Mouse (Mus musculus): ENCODE data around the gene BC147527.
"Not testable (repeated sequence)": the region's sequence is repeated elsewhere in the genome, so short reads cannot be mapped to it uniquely, and the experiment has no call there.

BC147527 gene

GRCm38 (mm10) chr13:120299991-120300442 lies at the start of gene BC147527:
Gene BC147527 (plus strand): TSS chr13:120300392.
- no peak for TF ChIP-seq NANOG (IDR thresholded peaks at IDR 0.05; ENCODE audit: borderline replicate concordance, low read length)
- no peak for TF ChIP-seq POU5F1 (IDR thresholded peaks at IDR 0.05; ENCODE audit: borderline replicate concordance, low read length)
- TF ChIP-seq CTCF (conservative IDR thresholded peaks at IDR 0.05; ENCODE audit: low read length) = no peak
- Histone ChIP-seq H3K36me3 (ENCODE audit: insufficient read depth, low read length) (no peaks in the 10 kb centered on the region), H3K4me1 (replicated peaks; ENCODE audit: low read depth, low read length) (no peaks in the 10 kb centered on the region), H3K4me3 (replicated peaks; ENCODE audit: low read length) (no peak within 1 kb of the TSS), H3K27me3 (ENCODE audit: insufficient read depth, low read length) (no peaks in the 10 kb centered on the region), H3K9me3 (ENCODE audit: low read length) (no peaks in the 10 kb centered on the region)

GRCm38 (mm10) chr13:120251208-120251924 lies 48.8 kb upstream of the BC147527 start:
- H3K36me3 ChIP-seq (ENCODE audit: insufficient read depth, low read length); H3K4me1 ChIP-seq (replicated peaks; ENCODE audit: low read depth, low read length); H3K9me3 ChIP-seq (ENCODE audit: low read length); H3K27me3 ChIP-seq (ENCODE audit: insufficient read depth, low read length); H3K4me3 ChIP-seq (replicated peaks; ENCODE audit: low read length): not testable (repeated sequence)

- H3K4me1 ChIP-seq (replicated peaks; ENCODE audit: low read depth, low read length); H3K27me3 ChIP-seq (ENCODE audit: insufficient read depth, low read length); H3K4me3 ChIP-seq (replicated peaks; ENCODE audit: low read length); H3K36me3 ChIP-seq (ENCODE audit: insufficient read depth, low read length); H3K9me3 ChIP-seq (ENCODE audit: low read length): not testable (repeated sequence)
Measured at GRCm38 (mm10) chr13:120258817-120259658, 41.2 kb upstream of the BC147527 start.

- H3K36me3 ChIP-seq (ENCODE audit: insufficient read depth, low read length); H3K27me3 ChIP-seq (ENCODE audit: insufficient read depth, low read length); H3K4me1 ChIP-seq (replicated peaks; ENCODE audit: low read depth, low read length); H3K4me3 ChIP-seq (replicated peaks; ENCODE audit: low read length); H3K9me3 ChIP-seq (ENCODE audit: low read length): not testable (repeated sequence)
Measured at GRCm38 (mm10) chr13:120259718-120260117, 40.5 kb upstream of the BC147527 start.

- not testable (repeated sequence) for H3K9me3 ChIP-seq (ENCODE audit: low read length); H3K27me3 ChIP-seq (ENCODE audit: insufficient read depth, low read length); H3K4me3 ChIP-seq (replicated peaks; ENCODE audit: low read length); H3K4me1 ChIP-seq (replicated peaks; ENCODE audit: low read depth, low read length); H3K36me3 ChIP-seq (ENCODE audit: insufficient read depth, low read length)
Measured at GRCm38 (mm10) chr13:120262870-120263269, 37.3 kb upstream of the BC147527 start, which contains the start of gene AF067061. Gene AF067061 (plus strand): TSS chr13:120263114.

- H3K36me3 ChIP-seq (ENCODE audit: insufficient read depth, low read length); H3K4me1 ChIP-seq (replicated peaks; ENCODE audit: low read depth, low read length); H3K27me3 ChIP-seq (ENCODE audit: insufficient read depth, low read length); H3K9me3 ChIP-seq (ENCODE audit: low read length); H3K4me3 ChIP-seq (replicated peaks; ENCODE audit: low read length): not testable (repeated sequence)
Measured at GRCm38 (mm10) chr13:120277837-120278236, 22.4 kb upstream of the BC147527 start.

- H3K36me3 ChIP-seq (ENCODE audit: insufficient read depth, low read length) = no peaks in the 10 kb centered on the region
- H3K4me1 ChIP-seq (replicated peaks; ENCODE audit: low read depth, low read length) = no peaks in the 10 kb centered on the region
- H3K4me3 ChIP-seq (replicated peaks; ENCODE audit: low read length) = no peak overlapping the region
- 0 out of 2 replicates have a peak, but pooled peaks cover 2% of the 10 kb centered on the region for H3K27me3 ChIP-seq (ENCODE audit: insufficient read depth, low read length)
- TF ChIP-seq NANOG (IDR thresholded peaks at IDR 0.05; ENCODE audit: borderline replicate concordance, low read length) (no peak), CTCF (conservative IDR thresholded peaks at IDR 0.05; ENCODE audit: low read length) (no peak), POU5F1 (IDR thresholded peaks at IDR 0.05; ENCODE audit: borderline replicate concordance, low read length) (no peak)
- H3K9me3 ChIP-seq (ENCODE audit: low read length) = no peaks in the 10 kb centered on the region
Measured at GRCm38 (mm10) chr13:120278784-120279183, 21.4 kb upstream of the BC147527 start.

GRCm38 (mm10) chr13:120299324-120299894 lies 783 bp upstream of the BC147527 start:
- H3K4me3 ChIP-seq (replicated peaks; ENCODE audit: low read length) = no peak overlapping the region
- no peaks in the 10 kb centered on the region for H3K27me3 ChIP-seq (ENCODE audit: insufficient read depth, low read length)
- no peaks in the 10 kb centered on the region for H3K36me3 ChIP-seq (ENCODE audit: insufficient read depth, low read length)
- H3K4me1 ChIP-seq (replicated peaks; ENCODE audit: low read depth, low read length) = no peaks in the 10 kb centered on the region
- H3K9me3 ChIP-seq (ENCODE audit: low read length) = no peaks in the 10 kb centered on the region
- no peak for TF ChIP-seq NANOG (IDR thresholded peaks at IDR 0.05; ENCODE audit: borderline replicate concordance, low read length)
- TF ChIP-seq POU5F1 (IDR thresholded peaks at IDR 0.05; ENCODE audit: borderline replicate concordance, low read length) = no peak
- TF ChIP-seq CTCF (conservative IDR thresholded peaks at IDR 0.05; ENCODE audit: low read length) = no peak

- Histone ChIP-seq H3K36me3 (ENCODE audit: insufficient read depth, low read length) (no peaks in the 10 kb centered on the region), H3K4me1 (replicated peaks; ENCODE audit: low read depth, low read length) (no peaks in the 10 kb centered on the region), H3K9me3 (ENCODE audit: low read length) (no peaks in the 10 kb centered on the region), H3K27me3 (ENCODE audit: insufficient read depth, low read length) (no peaks in the 10 kb centered on the region), H3K4me3 (replicated peaks; ENCODE audit: low read length) (no peak overlapping the region)
- TF ChIP-seq NANOG (IDR thresholded peaks at IDR 0.05; ENCODE audit: borderline replicate concordance, low read length) (no peak), CTCF (conservative IDR thresholded peaks at IDR 0.05; ENCODE audit: low read length) (no peak), POU5F1 (IDR thresholded peaks at IDR 0.05; ENCODE audit: borderline replicate concordance, low read length) (no peak)
Measured at GRCm38 (mm10) chr13:120300853-120301252, 661 bp downstream of the BC147527 start.

All from E14TG2a.4 (cell line).